Mouse (Mus musculus) myocyte (in vitro differentiated cells): ENCODE results near the gene Prr12.

Experiments used
- CEBPB ChIP-seq: IDR thresholded peaks from 2 replicates; pipeline ENCODE4 v1.6.1; 2011; ENCODE audit warnings: mild to moderate bottlenecking, moderate library complexity; ENCODE audit not compliant: poor library complexity, insufficient read depth, severe bottlenecking
- E2F4 ChIP-seq: IDR thresholded peaks from one replicate; pipeline ENCODE4 v1.6.1; 2011; ENCODE audit warnings: mild to moderate bottlenecking, control low read depth, moderate library complexity; ENCODE audit not compliant: insufficient read depth
- MAX ChIP-seq: IDR thresholded peaks from one replicate; pipeline ENCODE4 v1.6.1; 2011; ENCODE audit warnings: low read depth, mild to moderate bottlenecking, control low read depth
- MYOD1 ChIP-seq, 3 experiments: IDR thresholded peaks; one replicate each; pipeline ENCODE4 v1.6.1; 2011; ENCODE audit warnings: control low read depth in 2 of 3, low read depth in 2 of 3, mild to moderate bottlenecking in 2 of 3, moderate library complexity in 1 of 3; ENCODE audit not compliant: insufficient read length in 2 of 3, control insufficient read depth in 1 of 3
- MYOG ChIP-seq, 3 experiments: IDR thresholded peaks; one replicate each; pipeline ENCODE4 v1.6.1; 2011; ENCODE audit warnings: control low read depth in 2 of 3, low read depth in 2 of 3, mild to moderate bottlenecking in 2 of 3; ENCODE audit not compliant: insufficient read length in 2 of 3, control insufficient read depth in 1 of 3, insufficient read depth in 1 of 3
- POLR2A ChIP-seq: IDR thresholded peaks from one replicate; pipeline ENCODE4 v1.6.1; 2011; ENCODE audit warnings: low read depth, mild to moderate bottlenecking, control low read depth, moderate library complexity; ENCODE audit not compliant: insufficient read length
- POLR2AphosphoS2 ChIP-seq: IDR thresholded peaks from one replicate; pipeline ENCODE4 v1.6.1; 2011; ENCODE audit warnings: low read depth, control low read depth; ENCODE audit not compliant: insufficient read length
- REST ChIP-seq: IDR thresholded peaks from one replicate; pipeline ENCODE4 v1.6.1; 2011; ENCODE audit warnings: mild to moderate bottlenecking, control low read depth, moderate library complexity; ENCODE audit not compliant: insufficient read depth, insufficient read length
- SRF ChIP-seq: IDR thresholded peaks from one replicate; pipeline ENCODE4 v1.6.1; 2011; ENCODE audit warnings: low read depth; ENCODE audit not compliant: control insufficient read depth, insufficient read length
- TCF12 ChIP-seq: IDR thresholded peaks from one replicate; pipeline ENCODE4 v1.6.1; 2011; ENCODE audit warnings: mild to moderate bottlenecking, control low read depth; ENCODE audit not compliant: poor library complexity, insufficient read depth, severe bottlenecking
- TCF3 ChIP-seq: IDR thresholded peaks from one replicate; pipeline ENCODE4 v1.6.1; 2011; ENCODE audit warnings: low read depth, control low read depth; ENCODE audit not compliant: insufficient read length
- USF1 ChIP-seq: IDR thresholded peaks from one replicate; pipeline ENCODE4 v1.6.1; 2011; ENCODE audit warnings: low read depth, mild to moderate bottlenecking, control low read depth, moderate library complexity

DNA sequence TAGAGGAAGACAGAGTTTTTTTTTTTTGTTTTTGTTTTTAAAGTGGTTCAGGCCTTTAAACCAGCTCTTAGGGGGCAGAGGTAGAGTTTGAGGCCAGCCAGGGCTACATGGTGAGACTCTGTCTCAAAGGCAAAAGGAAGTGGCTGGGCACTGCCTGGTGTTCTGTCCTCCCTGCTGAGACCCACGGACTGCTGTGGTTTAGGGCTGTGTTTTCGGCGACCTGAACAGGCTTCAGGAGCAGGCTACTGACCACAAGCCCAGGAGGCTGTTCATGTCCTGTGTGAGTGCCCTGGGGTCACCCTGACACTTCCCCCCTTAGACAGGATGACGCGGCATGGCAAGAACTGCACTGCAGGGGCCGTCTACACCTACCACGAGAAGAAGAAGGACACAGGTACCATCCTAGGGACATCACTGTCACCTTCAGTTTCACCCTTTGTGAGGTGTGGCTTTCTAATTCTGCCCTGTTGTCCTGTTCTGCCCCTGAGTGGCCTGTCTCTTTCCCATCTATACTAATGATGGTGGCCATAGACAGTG is 20.6 kb upstream of the Prr12 start:
- no peak for TF ChIP-seq POLR2A
- TF ChIP-seq TCF12: no peak
- TF ChIP-seq MYOD1 (IDR thresholded peaks at IDR 0.05; ENCODE audit: control insufficient read depth in 1 of 3, insufficient read length in 2 of 3, low read depth in 2 of 3): no peak
- TF ChIP-seq MAX: no peak
- TF ChIP-seq USF1: no peak
- no peak for TF ChIP-seq POLR2AphosphoS2
- TF ChIP-seq CEBPB: no peak
- no peak for TF ChIP-seq MYOG (IDR thresholded peaks at IDR 0.05; ENCODE audit: control insufficient read depth in 1 of 3, insufficient read depth in 1 of 3, insufficient read length in 2 of 3, low read depth in 2 of 3)
- TF ChIP-seq REST: no peak
- TF ChIP-seq E2F4: no peak
- TF ChIP-seq TCF3: no peak
- TF ChIP-seq SRF: no peak
